Mouse (Mus musculus): ENCODE measurements around the gene Ndufb10.

The Ndufb10 gene

GRCm38 (mm10) chr17:24724184-24724583, at the start of gene Ndufb10:
TSS of gene Ndufb10 (minus strand) at chr17:24724478.
- DNase-seq (ENCODE audit: low spot score in 2 of 2) = peak; percentile 97 to 99

- DNase-seq (ENCODE audit: low spot score in 2 of 2) = no peak
Measured at GRCm38 (mm10) chr17:24773241-24773640, 49.0 kb upstream of the Ndufb10 start.

- no peak for DNase-seq (ENCODE audit: low spot score in 2 of 2)
Measured at GRCm38 (mm10) chr17:24769146-24769545, 44.9 kb upstream of the Ndufb10 start.

GRCm38 (mm10) chr17:24766266-24766875, 42.1 kb upstream of the Ndufb10 start:
- DNase-seq (ENCODE audit: low spot score in 2 of 2) = no peak

GRCm38 (mm10) chr17:24765016-24765905, 41.0 kb upstream of the Ndufb10 start:
- no peak for DNase-seq (ENCODE audit: low spot score in 2 of 2)

GRCm38 (mm10) chr17:24761121-24761520, 36.8 kb upstream of the Ndufb10 start:
- no peak for DNase-seq (ENCODE audit: low spot score in 2 of 2)

- no peak for DNase-seq (ENCODE audit: low spot score in 2 of 2)
Measured at GRCm38 (mm10) chr17:24757394-24757793, 33.1 kb upstream of the Ndufb10 start.

- no peak for DNase-seq (ENCODE audit: low spot score in 2 of 2)
Measured at GRCm38 (mm10) chr17:24752415-24753394, 28.4 kb upstream of the Ndufb10 start, which contains the start of gene Hs3st6. TSS of gene Hs3st6 (plus strand) at chr17:24752988.

- DNase-seq (ENCODE audit: low spot score in 2 of 2) = no peak
Measured at GRCm38 (mm10) chr17:24751528-24751927, 27.2 kb upstream of the Ndufb10 start.

- no peak for DNase-seq (ENCODE audit: low spot score in 2 of 2)
Measured at GRCm38 (mm10) chr17:24746986-24747385, 22.7 kb upstream of the Ndufb10 start.

- DNase-seq (ENCODE audit: low spot score in 2 of 2) = peak; percentile 72 to 89
Measured at GRCm38 (mm10) chr17:24745526-24746497, 21.5 kb upstream of the Ndufb10 start.

- DNase-seq (ENCODE audit: low spot score in 2 of 2) = no peak
Measured at GRCm38 (mm10) chr17:24744381-24744780, 20.1 kb upstream of the Ndufb10 start.

GRCm38 (mm10) chr17:24743896-24744295, 19.6 kb upstream of the Ndufb10 start:
- no peak for DNase-seq (ENCODE audit: low spot score in 2 of 2)

- DNase-seq (ENCODE audit: low spot score in 2 of 2) = no peak
Measured at GRCm38 (mm10) chr17:24742307-24742706, 18.0 kb upstream of the Ndufb10 start.

- no peak for DNase-seq (ENCODE audit: low spot score in 2 of 2)
Measured at GRCm38 (mm10) chr17:24739926-24740325, 15.6 kb upstream of the Ndufb10 start.

GRCm38 (mm10) chr17:24738238-24738637, 14.0 kb upstream of the Ndufb10 start:
- no peak for DNase-seq (ENCODE audit: low spot score in 2 of 2)

GRCm38 (mm10) chr17:24737135-24737810, 13.0 kb upstream of the Ndufb10 start:
- no peak for DNase-seq (ENCODE audit: low spot score in 2 of 2)

- peak; percentile 93 to 98 for DNase-seq (ENCODE audit: low spot score in 2 of 2)
Measured at GRCm38 (mm10) chr17:24736330-24737051, 12.2 kb upstream of the Ndufb10 start, which contains the start of gene Msrb1. TSS of gene Msrb1 (plus strand) at chr17:24736642.

- DNase-seq (ENCODE audit: low spot score in 2 of 2) = no peak
Measured at GRCm38 (mm10) chr17:24735446-24735845, 11.2 kb upstream of the Ndufb10 start.

Measured in spleen, postnatal 10 days (tissue).